Mouse (Mus musculus) C2C12 (cell line): ENCODE measurements around the gene BC048403.

Experiments
- CEBPB ChIP-seq: IDR thresholded peaks from one replicate; pipeline ENCODE4 v1.6.1; 2011; ENCODE audit warnings: low read depth, mild to moderate bottlenecking, control low read depth, moderate library complexity
- CTCF ChIP-seq: IDR thresholded peaks from one replicate; pipeline ENCODE4 v1.5.1; 2011; ENCODE audit not compliant: control insufficient read depth, insufficient read depth, insufficient read length
- FOSL1 ChIP-seq: IDR thresholded peaks from one replicate; pipeline ENCODE4 v1.8.0; 2011; ENCODE audit warnings: mild to moderate bottlenecking, low read length; ENCODE audit not compliant: poor library complexity, insufficient read depth, severe bottlenecking
- MAX ChIP-seq: IDR thresholded peaks from one replicate; pipeline ENCODE4 v1.6.1; 2011; ENCODE audit warnings: mild to moderate bottlenecking, control low read depth
- MYOD1 ChIP-seq: IDR thresholded peaks from one replicate; pipeline ENCODE4 v1.6.1; 2011; ENCODE audit warnings: low read depth; ENCODE audit not compliant: control insufficient read depth, insufficient read length
- MYOG ChIP-seq: IDR thresholded peaks from one replicate; pipeline ENCODE4 v1.6.1; 2011; ENCODE audit not compliant: control insufficient read depth, insufficient read length; ENCODE audit errors: extremely low read depth
- USF1 ChIP-seq: IDR thresholded peaks from one replicate; pipeline ENCODE4 v1.6.1; 2011; ENCODE audit warnings: low read depth, mild to moderate bottlenecking, control low read depth, moderate library complexity

- no peak for TF ChIP-seq USF1
- no peak for TF ChIP-seq CTCF
- no peak for TF ChIP-seq MAX
- no peak for TF ChIP-seq MYOG
- no peak for TF ChIP-seq CEBPB
- no peak for TF ChIP-seq FOSL1
- TF ChIP-seq MYOD1, result no peak
Measured at GRCm38 (mm10) chr10:121692944-121693579, 46.7 kb upstream of the BC048403 start.
